Mouse (Mus musculus): ENCODE results near the gene 4930430A15Rik. TPM values are rescaled to one million over a fixed set of nuclear protein-coding genes. Genes with fewer than 3 reads are reported as not detected.

Gene 4930430A15Rik
- total RNA-seq (2023), result not detected

DNA sequence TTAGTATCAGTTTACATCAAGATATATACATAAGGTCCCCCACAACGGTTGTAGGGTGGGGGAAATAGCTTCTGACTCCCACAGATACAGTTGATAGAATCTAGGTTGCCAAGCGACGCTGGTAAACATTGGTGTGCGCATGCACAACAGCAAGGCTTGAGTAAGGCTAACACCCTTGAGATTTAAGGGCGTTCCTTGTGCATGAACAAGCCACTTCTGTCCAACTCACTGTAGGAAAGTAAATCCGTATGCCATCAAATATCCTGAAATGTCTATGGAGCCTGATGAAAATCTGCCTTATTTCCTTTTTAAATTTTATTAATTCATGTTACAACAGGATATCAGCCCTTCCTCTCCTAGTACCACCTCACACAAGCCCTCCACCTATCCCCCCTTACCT is at the start of gene 4930430A15Rik:
Gene 4930430A15Rik (minus strand): TSS at position 101 of the 400 bp plus-strand sequence.

GRCm38 (mm10) chr2:111274006-111274405 is 44.6 kb upstream of the 4930430A15Rik start, which contains the start of gene Olfr1277:
Olfr1277 (minus strand) TSS chr2:111274106.

GRCm38 (mm10) chr2:111254216-111254615 is 24.8 kb upstream of the 4930430A15Rik start, which contains the start of gene Olfr1276:
Olfr1276 (plus strand) TSS chr2:111254516.

DNA sequence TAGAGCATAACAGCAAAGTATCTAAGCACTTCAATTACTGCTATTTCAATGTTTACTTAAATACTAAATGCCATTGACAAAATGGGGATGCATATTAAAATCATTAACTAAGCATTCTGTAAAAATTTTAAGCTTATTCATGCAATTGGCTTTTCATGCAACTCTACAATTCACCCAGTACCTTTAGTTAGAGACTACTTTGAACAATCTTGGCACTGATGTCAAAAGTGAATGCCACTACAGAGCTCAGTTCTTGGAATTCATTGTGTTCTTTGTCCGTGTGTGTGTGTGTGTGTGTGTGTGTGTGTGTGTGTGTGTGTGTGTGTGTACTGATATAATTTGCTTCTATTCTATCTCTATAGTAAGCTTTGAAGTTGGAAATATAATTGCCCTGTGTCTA is 5.8 kb upstream of the 4930430A15Rik start, which contains the start of gene Olfr1275:
Gene Olfr1275 (minus strand): TSS at position 101 of the 400 bp plus-strand sequence.

GRCm38 (mm10) chr2:111152836-111153235 is 76.6 kb downstream of the 4930430A15Rik start, which contains the start of gene Gm15130:
Gm15130 (minus strand) TSS chr2:111152936.

Other genes starting within 250 kb of the 4930430A15Rik start
- gene Gm13941, start 123.6 kb downstream of the 4930430A15Rik start, total RNA-seq (2023), result not detected
- not detected for gene Gm15130, start 76.7 kb downstream of the 4930430A15Rik start, total RNA-seq (2023)
- gene Olfr1275, start 5.7 kb upstream of the 4930430A15Rik start, total RNA-seq (2023), result not detected
- gene Olfr1276, start 24.9 kb upstream of the 4930430A15Rik start, total RNA-seq (2023), result not detected
- not detected for gene Olfr1277, start 44.5 kb upstream of the 4930430A15Rik start, total RNA-seq (2023)
- not detected for gene Olfr1278, start 60.5 kb upstream of the 4930430A15Rik start, total RNA-seq (2023)
- gene Olfr1279, start 71.0 kb upstream of the 4930430A15Rik start, total RNA-seq (2023), result not detected
- gene Olfr1280, start 84.4 kb upstream of the 4930430A15Rik start, total RNA-seq (2023), result not detected
- not detected for gene Olfr1281, start 96.9 kb upstream of the 4930430A15Rik start, total RNA-seq (2023)
- not detected for gene Olfr1282, start 106.5 kb upstream of the 4930430A15Rik start, total RNA-seq (2023)
- not detected for gene Olfr1283, start 137.2 kb upstream of the 4930430A15Rik start, total RNA-seq (2023)
- gene Olfr1284, start 145.9 kb upstream of the 4930430A15Rik start, total RNA-seq (2023), result not detected
- not detected for gene Olfr1286, start 193.5 kb upstream of the 4930430A15Rik start, total RNA-seq (2023)
- not detected for gene Olfr1287, start 219.5 kb upstream of the 4930430A15Rik start, total RNA-seq (2023)
- not detected for gene Olfr1288, start 244.5 kb upstream of the 4930430A15Rik start, total RNA-seq (2023)

All from CD4-positive naive resting alpha-beta T cell, adult 57 days (primary cell).